ENCODE assay signal across 8 mouse cellular contexts in genomic region chr1:166280566-166280965, GRCm38 (mm10). TPM values are rescaled to one million over a fixed set of nuclear protein-coding genes. Genes with fewer than 3 reads are reported as not detected.
DNase-seq lines count a peak whose midpoint lies in the region; ATAC-seq and TF ChIP-seq lines count a peak whose summit lies in the region.

No protein-coding gene starts in this region.

- WGBS in forebrain, embryonic 15.5 days, result 4% methylated on average over 1 of the region's 1 CpGs
- 0% methylated on average over 1 of the region's 1 CpGs for WGBS in neural tube, embryonic 13.5 days

- H3K4me2 ChIP-seq in forebrain, embryonic 15.5 days (replicated peaks), result peak overlapping the region; percentile 14
- peak overlapping the region; percentile 13; the same call in 1 of the 2 replicates for H3K4me2 ChIP-seq in neural tube, embryonic 13.5 days

- no peaks in the 10 kb centered on the region for H3K9me3 ChIP-seq in forebrain, embryonic 15.5 days
- no peaks in the 10 kb centered on the region for H3K9me3 ChIP-seq in neural tube, embryonic 13.5 days

- ATAC-seq in forebrain, embryonic 15.5 days (replicated peaks), result peak; percentile 84
- ATAC-seq in neural tube, embryonic 13.5 days (ENCODE audit: low read depth), result peak; percentile 72
- no peak for ATAC-seq in megakaryocyte progenitor cell, adult 5-6 weeks (replicated peaks; ENCODE audit: poor library complexity)

- peaks cover 72% of the 10 kb centered on the region for H3K4me1 ChIP-seq in forebrain, embryonic 15.5 days
- H3K4me1 ChIP-seq in neural tube, embryonic 13.5 days (replicated peaks), result peaks cover 74% of the 10 kb centered on the region

- intact Hi-C loops in left cerebral cortex, adult 2 months (cut with DNase I), result loop anchor here (2.0 kb wide), 1 partner anchor 24 kb away; no protein-coding TSS in a partner anchor

- peak overlapping the region; percentile 85 for H3K27ac ChIP-seq in forebrain, embryonic 15.5 days (replicated peaks)
- peak overlapping the region; percentile 81 for H3K27ac ChIP-seq in left cerebral cortex, adult 2 months
- H3K27ac ChIP-seq in neural tube, embryonic 13.5 days (replicated peaks), result peak overlapping the region; percentile 69

- H3K9ac ChIP-seq in forebrain, embryonic 15.5 days (replicated peaks), result no peak overlapping the region
- no peak overlapping the region for H3K9ac ChIP-seq in neural tube, embryonic 13.5 days

- H3K36me3 ChIP-seq in forebrain, embryonic 15.5 days, result no peaks in the 10 kb centered on the region
- H3K36me3 ChIP-seq in neural tube, embryonic 13.5 days, result no peaks in the 10 kb centered on the region

- H3K4me3 ChIP-seq in forebrain, embryonic 15.5 days, result no peak overlapping the region
- no peak overlapping the region for H3K4me3 ChIP-seq in left cerebral cortex, adult 2 months
- no peak overlapping the region for H3K4me3 ChIP-seq in neural tube, embryonic 13.5 days

- no peak for TF ChIP-seq CTCF in left cerebral cortex, adult 2 months (IDR thresholded peaks at IDR 0.05)

- H3K27me3 ChIP-seq in forebrain, embryonic 15.5 days, result no peaks in the 10 kb centered on the region
- H3K27me3 ChIP-seq in neural tube, embryonic 13.5 days, result no peaks in the 10 kb centered on the region

- DNase-seq in gastrocnemius, postnatal 25 days, result peak; percentile 24
- DNase-seq in gastrocnemius, adult 18-20 months (ENCODE audit: low spot score), result no peak
- DNase-seq in cerebellum, adult 18-20 months, result peak; percentile 23 to 32
- DNase-seq in left cerebral cortex, adult 2 months (ENCODE audit: extremely low spot score in 1 of 2, low spot score in 2 of 2), result peak in 1 of 2 experiments; percentile 72
- no peak for DNase-seq in thymus, postnatal 25 days

RNA-seq across cellular contexts. Expression of gene Ildr2, which starts 26.6 kb away (rescaled TPM):
- 1 to 10 TPM; 1.4 to 3.1 TPM for total RNA-seq in gastrocnemius, postnatal 25 days (2021)
- 1 to 10 TPM; 1.3 to 1.8 TPM for total RNA-seq in gastrocnemius, adult 18-20 months (2021)
- polyA plus RNA-seq in forebrain, embryonic 15.5 days (2015; fragmentation: Nextera tagmentation; extraction: Ambion mirVana), result 3.5 TPM in 2 replicates
- 100 to 1,000 TPM; 111 to 119 TPM for total RNA-seq in left cerebral cortex, adult 2 months (2021)
- polyA plus RNA-seq in neural tube, embryonic 13.5 days (2015; fragmentation: Nextera tagmentation; extraction: Ambion mirVana), result 2.3 and 2.5 TPM in 2 replicates
- total RNA-seq in megakaryocyte progenitor cell, adult 5-6 weeks (2015), result not detected in 2 replicates
- total RNA-seq in megakaryocyte progenitor cell, adult 5-6 weeks (2017), result not detected in 2 replicates

RNA-seq across cellular contexts. Expression of gene Mael, which starts 42.0 kb away (rescaled TPM):
- not detected for total RNA-seq in gastrocnemius, postnatal 25 days (2021)
- total RNA-seq in gastrocnemius, adult 18-20 months (2021), result not detected
- polyA plus RNA-seq in forebrain, embryonic 15.5 days (2015; fragmentation: Nextera tagmentation; extraction: Ambion mirVana), result 0.11 TPM in 1 of 2 replicates, not detected in the other
- not detected for total RNA-seq in left cerebral cortex, adult 2 months (2021)
- not detected in 2 replicates for polyA plus RNA-seq in neural tube, embryonic 13.5 days (2015; fragmentation: Nextera tagmentation; extraction: Ambion mirVana)
- not detected in 2 replicates for total RNA-seq in megakaryocyte progenitor cell, adult 5-6 weeks (2015)
- total RNA-seq in megakaryocyte progenitor cell, adult 5-6 weeks (2017), result not detected in 2 replicates

Comparison
In these comparisons a context has a peak if more than half of its experiments do, and no peak if none do; other contexts are left out.
1. DNase-seq: peak in gastrocnemius, postnatal 25 days (single experiment) and cerebellum, adult 18-20 months (2 of 2); none in gastrocnemius, adult 18-20 months (single experiment) and thymus, postnatal 25 days (single experiment).
2. RNA of gene Ildr2, which starts 26.6 kb away (total RNA-seq): 111 to 119 TPM in left cerebral cortex, adult 2 months; 1.4 to 3.1 TPM in gastrocnemius, postnatal 25 days, 1.3 to 1.8 TPM in gastrocnemius, adult 18-20 months and not detected in megakaryocyte progenitor cell, adult 5-6 weeks; every median in the first group is over 10 times any median in the second.
3. Peak in every context shown above with its lines, with median percentiles within 50 percentile points of each other: H3K27ac ChIP-seq.